Mouse (Mus musculus) myocyte (in vitro differentiated cells): ENCODE measurements around the gene Ndufa9. TPM values are rescaled to one million over a fixed set of nuclear protein-coding genes. Genes with fewer than 3 reads are reported as not detected.

Source experiments
- H3K27me3 ChIP-seq: one replicate; pipeline ENCODE4 v1.6.1; 2011; ENCODE audit not compliant: control insufficient read depth, insufficient read depth, insufficient read length
- H3K36me3 ChIP-seq: one replicate; pipeline ENCODE4 v1.6.1; 2011; ENCODE audit not compliant: control insufficient read depth, insufficient read depth
- H3K4me2 ChIP-seq: one replicate; pipeline ENCODE4 v1.6.1; 2011; ENCODE audit warnings: low read depth, control low read depth
- H3K4me3 ChIP-seq: one replicate; pipeline ENCODE4 v1.5.1; 2011; ENCODE audit warnings: mild to moderate bottlenecking, control low read depth, moderate library complexity
- H3K79me2 ChIP-seq: one replicate; pipeline ENCODE4 v1.6.1; 2011; ENCODE audit not compliant: control insufficient read depth, insufficient read depth
- H3ac ChIP-seq: one replicate; pipeline ENCODE4 v1.6.1; 2011; ENCODE audit not compliant: control insufficient read depth, insufficient read length
- CEBPB ChIP-seq: IDR thresholded peaks from 2 replicates; pipeline ENCODE4 v1.6.1; 2011; ENCODE audit warnings: mild to moderate bottlenecking, moderate library complexity; ENCODE audit not compliant: poor library complexity, insufficient read depth, severe bottlenecking
- E2F4 ChIP-seq: IDR thresholded peaks from one replicate; pipeline ENCODE4 v1.6.1; 2011; ENCODE audit warnings: mild to moderate bottlenecking, control low read depth, moderate library complexity; ENCODE audit not compliant: insufficient read depth
- MAX ChIP-seq: IDR thresholded peaks from one replicate; pipeline ENCODE4 v1.6.1; 2011; ENCODE audit warnings: low read depth, mild to moderate bottlenecking, control low read depth
- MYOG ChIP-seq, 3 experiments: IDR thresholded peaks; one replicate each; pipeline ENCODE4 v1.6.1; 2011; ENCODE audit warnings: control low read depth in 2 of 3, low read depth in 2 of 3, mild to moderate bottlenecking in 2 of 3; ENCODE audit not compliant: insufficient read length in 2 of 3, control insufficient read depth in 1 of 3, insufficient read depth in 1 of 3
- POLR2A ChIP-seq: IDR thresholded peaks from one replicate; pipeline ENCODE4 v1.6.1; 2011; ENCODE audit warnings: low read depth, mild to moderate bottlenecking, control low read depth, moderate library complexity; ENCODE audit not compliant: insufficient read length
- REST ChIP-seq: IDR thresholded peaks from one replicate; pipeline ENCODE4 v1.6.1; 2011; ENCODE audit warnings: mild to moderate bottlenecking, control low read depth, moderate library complexity; ENCODE audit not compliant: insufficient read depth, insufficient read length
- SRF ChIP-seq: IDR thresholded peaks from one replicate; pipeline ENCODE4 v1.6.1; 2011; ENCODE audit warnings: low read depth; ENCODE audit not compliant: control insufficient read depth, insufficient read length
- TCF12 ChIP-seq: IDR thresholded peaks from one replicate; pipeline ENCODE4 v1.6.1; 2011; ENCODE audit warnings: mild to moderate bottlenecking, control low read depth; ENCODE audit not compliant: poor library complexity, insufficient read depth, severe bottlenecking
- TCF3 ChIP-seq: IDR thresholded peaks from one replicate; pipeline ENCODE4 v1.6.1; 2011; ENCODE audit warnings: low read depth, control low read depth; ENCODE audit not compliant: insufficient read length
- USF1 ChIP-seq: IDR thresholded peaks from one replicate; pipeline ENCODE4 v1.6.1; 2011; ENCODE audit warnings: low read depth, mild to moderate bottlenecking, control low read depth, moderate library complexity
- polyA plus RNA-seq: library from polyadenylated mRNA; unstranded; fragments of >200 nt; fragmentation: generic; extraction: Trizol; gene quantifications from one replicate; pipeline ENCODE4 v1.2.1, GENCODE M21; 2012; ENCODE audit warnings: missing spikeins

The Ndufa9 gene
- polyA plus RNA-seq, 1 experiment = 193 TPM

GRCm38 (mm10) chr6:126777889-126778288, 71.0 kb downstream of the Ndufa9 start:
- Histone ChIP-seq H3K4me2 (no peak overlapping the region), H3K36me3 (no peaks in the 10 kb centered on the region), H3K27me3 (peaks cover 4% of the 10 kb centered on the region), H3K4me3 (no peak overlapping the region), H3ac (no peak overlapping the region), H3K79me2 (no peaks in the 10 kb centered on the region)
- TF ChIP-seq REST = no peak

- TF ChIP-seq POLR2A (no peak), MAX (no peak)
- Histone ChIP-seq H3K4me2 (no peak overlapping the region), H3K79me2 (no peaks in the 10 kb centered on the region), H3ac (no peak overlapping the region), H3K36me3 (no peaks in the 10 kb centered on the region), H3K4me3 (no peak overlapping the region), H3K27me3 (peaks cover 4% of the 10 kb centered on the region)
Observed at GRCm38 (mm10) chr6:126773873-126774272, 75.1 kb downstream of the Ndufa9 start.

- Histone ChIP-seq H3K4me3 (no peak overlapping the region), H3K79me2 (no peaks in the 10 kb centered on the region), H3ac (no peak overlapping the region), H3K27me3 (peaks cover 4% of the 10 kb centered on the region), H3K36me3 (no peaks in the 10 kb centered on the region), H3K4me2 (no peak overlapping the region)
- TF ChIP-seq USF1 (no peak), TCF12 (no peak), MAX (no peak), TCF3 (no peak), SRF (no peak), CEBPB (no peak), MYOG (IDR thresholded peaks at IDR 0.05; ENCODE audit: control insufficient read depth in 1 of 3, insufficient read depth in 1 of 3, insufficient read length in 2 of 3, low read depth in 2 of 3) (no peak), E2F4 (no peak)
Observed at GRCm38 (mm10) chr6:126772326-126772725, 76.6 kb downstream of the Ndufa9 start.

Other genes starting within 250 kb of the Ndufa9 start
- not detected for gene Kcna1, start 202.8 kb downstream of the Ndufa9 start, polyA plus RNA-seq
- not detected for gene Kcna6, start 108.5 kb downstream of the Ndufa9 start, polyA plus RNA-seq
- 0.02 TPM for gene Akap3, start 4.0 kb upstream of the Ndufa9 start, polyA plus RNA-seq
- gene Dyrk4, start 72.7 kb upstream of the Ndufa9 start, polyA plus RNA-seq = 10.7 TPM
- gene Rad51ap1, start 90.5 kb upstream of the Ndufa9 start, polyA plus RNA-seq = 4.6 TPM
- 18.4 TPM for gene D6Wsu163e, start 90.8 kb upstream of the Ndufa9 start, polyA plus RNA-seq
- not detected for gene Fgf6, start 166.4 kb upstream of the Ndufa9 start, polyA plus RNA-seq
- not detected for gene Fgf23, start 223.8 kb upstream of the Ndufa9 start, polyA plus RNA-seq